Mouse (Mus musculus) spleen, postnatal 10 days (tissue): ENCODE data around the gene Rbbp6.

Experiments used
- DNase-seq, 2 experiments: peaks; one replicate each; pipeline ENCODE4 v3.0.0; 2021 to 2022; ENCODE audit warnings: low spot score in 2 of 2

The Rbbp6 gene

GRCm38 (mm10) chr7:122970864-122971420 is 5.5 kb downstream of the Rbbp6 start:
- DNase-seq: peak in 1 of 2 experiments; percentile 10

GRCm38 (mm10) chr7:122972006-122972689 is 6.7 kb downstream of the Rbbp6 start:
- no peak for DNase-seq

- no peak for DNase-seq
Measured at GRCm38 (mm10) chr7:122979514-122979913, 14.0 kb downstream of the Rbbp6 start.

DNA sequence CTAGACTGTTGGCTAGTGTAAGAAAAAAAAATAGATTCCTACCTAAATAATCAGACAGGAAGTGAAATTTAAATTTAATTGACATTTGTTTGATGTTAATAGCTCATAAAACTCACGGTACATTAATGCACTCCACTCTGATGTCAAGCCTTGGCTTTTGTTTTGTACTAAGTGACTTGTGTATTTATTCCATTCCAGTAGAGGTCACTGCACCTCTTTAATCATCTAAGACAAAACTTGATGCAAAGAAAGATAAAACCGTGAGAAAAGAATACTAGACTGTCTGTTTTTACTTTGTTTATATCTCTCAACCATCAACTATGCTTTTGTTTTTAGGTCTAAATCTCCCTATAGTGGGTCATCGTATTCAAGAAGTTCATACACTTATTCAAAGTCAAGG is 32.7 kb downstream of the Rbbp6 start:
- DNase-seq: no peak

- DNase-seq: no peak
Measured at GRCm38 (mm10) chr7:122999871-123000396, 34.4 kb downstream of the Rbbp6 start.

DNA sequence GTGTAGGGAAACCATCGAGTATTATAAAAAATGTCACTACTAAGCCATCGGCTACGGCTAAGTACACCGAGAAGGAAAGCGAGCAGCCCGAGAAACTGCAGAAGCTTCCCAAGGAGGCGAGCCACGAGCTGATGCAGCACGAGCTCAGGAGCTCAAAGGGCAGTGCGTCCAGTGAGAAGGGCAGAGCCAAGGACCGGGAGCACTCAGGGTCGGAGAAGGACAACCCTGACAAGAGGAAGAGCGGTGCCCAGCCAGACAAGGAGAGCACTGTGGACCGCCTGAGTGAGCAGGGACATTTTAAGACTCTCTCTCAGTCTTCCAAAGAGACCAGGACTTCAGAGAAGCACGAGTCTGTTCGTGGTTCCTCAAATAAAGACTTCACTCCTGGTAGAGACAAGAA is 35.3 kb downstream of the Rbbp6 start:
- DNase-seq: no peak

DNA sequence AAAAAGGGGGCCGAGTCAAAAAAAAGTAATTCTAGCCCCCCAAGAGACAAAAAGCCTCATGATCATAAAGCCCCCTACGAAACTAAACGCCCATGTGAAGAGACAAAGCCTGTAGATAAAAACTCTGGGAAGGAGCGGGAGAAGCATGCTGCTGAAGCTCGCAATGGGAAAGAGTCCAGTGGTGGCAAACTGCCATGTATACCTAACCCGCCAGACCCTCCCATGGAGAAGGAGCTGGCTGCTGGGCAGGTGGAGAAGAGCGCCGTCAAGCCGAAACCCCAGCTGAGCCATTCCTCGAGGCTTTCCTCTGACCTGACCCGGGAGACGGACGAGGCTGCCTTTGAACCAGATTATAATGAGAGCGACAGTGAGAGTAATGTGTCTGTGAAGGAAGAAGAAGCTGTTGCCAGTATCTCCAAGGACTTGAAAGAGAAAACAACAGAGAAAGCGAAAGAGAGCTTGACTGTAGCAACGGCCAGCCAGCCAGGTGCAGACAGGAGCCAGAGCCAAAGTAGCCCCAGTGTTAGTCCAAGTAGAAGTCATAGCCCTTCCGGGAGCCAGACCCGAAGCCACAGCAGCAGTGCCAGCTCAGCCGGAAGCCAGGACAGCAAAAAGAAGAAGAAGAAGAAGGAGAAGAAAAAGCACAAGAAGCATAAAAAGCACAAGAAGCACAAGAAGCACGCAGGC is 36.0 kb downstream of the Rbbp6 start:
- DNase-seq: no peak

DNA sequence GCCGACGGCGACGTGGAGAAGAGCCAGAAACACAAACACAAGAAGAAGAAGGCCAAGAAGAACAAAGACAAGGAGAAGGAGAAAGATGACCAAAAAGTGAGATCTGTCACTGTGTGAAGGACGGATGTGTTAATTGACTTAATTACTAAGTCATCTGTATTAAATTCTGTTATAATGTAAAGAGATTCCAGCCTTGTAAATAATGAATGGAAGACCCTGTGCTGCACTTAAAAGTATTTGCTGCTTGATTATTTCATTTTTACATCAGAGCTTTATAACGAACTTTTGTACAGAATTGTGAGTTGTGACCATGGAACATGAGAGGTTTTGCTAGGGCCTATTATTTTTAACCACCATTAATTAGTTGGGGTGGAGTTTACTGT is 36.5 kb downstream of the Rbbp6 start:
- DNase-seq: no peak

DNA sequence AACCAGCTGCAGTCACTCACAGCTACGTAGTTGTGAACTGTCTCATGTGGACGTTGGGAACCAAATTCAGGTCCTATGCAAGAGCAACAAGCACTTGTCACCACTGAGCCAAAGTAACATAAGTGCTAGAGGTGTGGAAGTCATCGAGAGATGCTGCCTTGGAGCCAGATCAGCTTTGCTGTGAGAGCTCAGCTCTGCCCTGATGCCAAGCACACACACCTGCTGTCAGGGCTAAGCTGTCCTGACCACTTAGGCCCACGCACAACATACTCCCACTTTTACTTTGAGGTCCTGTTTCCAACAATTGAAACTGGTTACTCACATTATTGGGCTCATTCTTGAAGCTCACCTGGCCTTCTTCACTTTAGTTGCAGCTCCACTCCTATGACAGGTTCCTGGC is 37.7 kb downstream of the Rbbp6 start:
- DNase-seq: no peak

DNA sequence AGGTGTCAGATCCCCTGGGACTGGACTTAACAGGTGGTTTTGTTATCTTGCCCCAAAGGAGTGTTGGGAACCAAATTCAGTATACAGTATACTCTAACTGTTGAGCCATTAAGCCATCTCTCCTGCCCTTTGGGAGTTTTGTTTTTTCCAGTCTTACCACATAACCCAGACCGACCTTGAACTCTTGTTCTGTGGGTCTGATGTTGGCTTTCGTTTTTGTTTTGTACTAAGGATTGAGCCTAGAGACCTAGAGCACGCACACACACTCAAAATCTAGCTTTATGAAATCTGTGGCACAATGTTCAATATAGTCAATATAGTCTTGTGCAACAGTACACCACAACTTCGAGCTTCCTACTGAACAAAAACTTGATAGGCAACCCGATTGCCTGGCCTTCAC is 39.0 kb downstream of the Rbbp6 start:
- DNase-seq: no peak

GRCm38 (mm10) chr7:123006251-123006650 is 40.8 kb downstream of the Rbbp6 start:
- DNase-seq: no peak

- DNase-seq: no peak
Measured at GRCm38 (mm10) chr7:123007743-123008142, 42.3 kb downstream of the Rbbp6 start.

GRCm38 (mm10) chr7:123013466-123013865 is 48.0 kb downstream of the Rbbp6 start:
- no peak for DNase-seq

DNA sequence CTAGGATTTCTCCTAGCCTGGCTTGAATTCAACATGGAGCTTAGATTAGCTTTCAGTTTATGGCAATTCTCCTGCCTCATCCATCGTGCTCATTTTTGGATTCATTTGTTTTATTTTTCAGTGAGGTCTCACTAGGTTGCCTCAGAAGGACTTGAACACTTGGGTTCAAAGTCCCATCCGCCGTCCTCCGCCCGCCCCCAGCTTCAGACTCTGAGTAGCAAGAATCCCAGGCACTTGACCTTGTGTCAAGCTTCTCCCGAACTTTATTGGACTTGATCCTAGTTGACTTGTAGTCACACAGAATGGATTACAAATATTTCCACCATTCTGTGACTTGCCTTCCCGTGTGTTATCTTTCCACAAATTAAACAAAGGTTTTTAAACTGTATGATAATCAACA is 49.2 kb downstream of the Rbbp6 start:
- no peak for DNase-seq

GRCm38 (mm10) chr7:123017627-123018026 is 52.1 kb downstream of the Rbbp6 start:
- peak in 1 of 2 experiments; percentile 63 for DNase-seq

- DNase-seq: no peak
Measured at GRCm38 (mm10) chr7:123025123-123025522, 59.6 kb downstream of the Rbbp6 start.

DNA sequence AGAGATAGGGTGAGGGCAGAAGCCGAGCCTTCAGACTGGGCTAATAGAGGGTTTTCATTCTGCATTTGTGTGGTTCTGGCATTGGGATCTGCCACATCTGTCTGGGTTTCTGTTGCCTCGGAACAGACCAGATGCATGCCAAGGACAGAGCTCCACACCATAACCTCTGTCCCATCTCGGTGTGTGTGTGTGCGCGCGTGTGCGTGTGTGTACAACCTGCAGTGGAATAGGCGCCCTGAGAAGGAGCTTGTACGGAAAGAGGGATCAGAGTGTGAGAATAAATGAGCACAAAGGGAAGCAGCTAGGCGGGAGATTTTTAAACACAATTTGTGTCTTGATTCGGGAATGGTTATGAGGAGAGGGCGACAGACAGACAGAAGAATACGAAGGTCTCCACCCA is 64.8 kb downstream of the Rbbp6 start:
- DNase-seq: no peak

- no peak for DNase-seq
Measured at GRCm38 (mm10) chr7:123030709-123031181, 65.3 kb downstream of the Rbbp6 start.

DNA sequence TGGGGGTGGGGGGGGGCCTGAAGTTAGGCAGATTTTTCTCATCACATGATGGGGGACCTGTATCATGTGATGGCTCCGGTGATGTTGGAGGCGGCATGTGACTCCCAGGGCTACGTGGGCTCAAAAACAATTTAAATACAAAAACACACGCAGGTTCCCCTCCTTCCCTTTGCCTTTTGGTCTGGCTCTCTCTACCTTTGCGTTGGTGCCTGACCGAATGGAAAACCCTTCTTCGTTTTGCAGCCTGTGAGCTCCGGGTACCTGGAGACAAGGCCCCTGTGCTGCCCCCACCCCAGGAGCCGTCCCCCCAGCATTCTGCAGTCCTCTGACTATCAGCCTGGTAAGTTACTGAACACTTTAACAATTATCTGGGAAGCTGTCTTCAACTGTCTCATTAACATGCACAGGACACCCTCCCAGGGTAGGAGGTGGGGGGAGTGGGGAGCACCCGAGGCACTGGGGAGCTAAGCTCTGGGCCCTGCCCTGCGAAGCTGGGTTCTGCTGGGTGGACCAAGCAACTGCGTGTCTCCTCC is 65.8 kb downstream of the Rbbp6 start:
- DNase-seq: no peak

- DNase-seq: no peak
Measured at GRCm38 (mm10) chr7:123035314-123035713, 69.8 kb downstream of the Rbbp6 start.

GRCm38 (mm10) chr7:123039302-123039701 is 73.8 kb downstream of the Rbbp6 start:
- DNase-seq: no peak

DNA sequence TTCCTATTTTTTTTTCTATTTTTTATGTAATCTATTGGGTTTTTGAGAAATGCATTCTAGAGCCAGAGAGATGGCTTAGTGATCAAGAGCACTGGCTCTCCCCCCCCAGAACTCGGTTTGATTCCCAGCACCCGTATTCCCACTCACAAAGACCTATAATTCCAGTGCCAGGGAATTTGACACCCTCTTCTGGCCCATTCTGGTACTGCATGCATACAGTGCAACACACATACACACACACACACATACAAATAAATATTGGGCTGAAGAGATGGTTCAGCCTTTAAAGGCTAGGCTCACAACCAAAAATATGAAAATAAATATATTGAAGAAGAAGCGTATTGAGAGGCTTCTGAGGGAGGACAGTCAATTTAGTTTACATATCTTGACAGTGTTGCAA is 79.7 kb downstream of the Rbbp6 start:
- DNase-seq: no peak
